Mouse (Mus musculus) MEL (cell line): ENCODE results near the gene Zfpm1.

Experiments
- CTCF ChIP-seq, 3 experiments: IDR thresholded peaks in 2 of 3; conservative IDR thresholded peaks in 1 of 3; 2 replicates each; pipeline ENCODE4 v1.5.1; 2011 to 2012; ENCODE audit warnings: low read length in 3 of 3, low read depth in 2 of 3, mild to moderate bottlenecking in 2 of 3, improper control_type of control experiment in 1 of 3, inconsistent platforms in 1 of 3, mixed read lengths in 1 of 3, moderate library complexity in 1 of 3; ENCODE audit not compliant: control insufficient read depth in 1 of 3, insufficient read depth in 1 of 3, poor library complexity in 1 of 3, severe bottlenecking in 1 of 3
- ETS1 ChIP-seq: IDR thresholded peaks from 2 replicates; pipeline ENCODE4 v1.6.1; 2012; ENCODE audit warnings: low read depth, mild to moderate bottlenecking, inconsistent platforms, low read length, improper control_type of control experiment, moderate library complexity
- POLR2AphosphoS5 ChIP-seq: IDR thresholded peaks from 2 replicates; pipeline ENCODE4 v1.6.1; 2012; ENCODE audit warnings: low read depth, borderline replicate concordance, mild to moderate bottlenecking, inconsistent platforms, low read length, moderate library complexity, mixed read lengths
- USF2 ChIP-seq, 2 experiments: IDR thresholded peaks; 2 replicates each; pipeline ENCODE4 v1.6.1; 2011 to 2012; ENCODE audit warnings: improper control_type of control experiment in 2 of 2, low read length in 2 of 2, borderline replicate concordance in 1 of 2, inconsistent platforms in 1 of 2, low read depth in 1 of 2, mild to moderate bottlenecking in 1 of 2; ENCODE audit not compliant: insufficient read depth in 1 of 2

DNA sequence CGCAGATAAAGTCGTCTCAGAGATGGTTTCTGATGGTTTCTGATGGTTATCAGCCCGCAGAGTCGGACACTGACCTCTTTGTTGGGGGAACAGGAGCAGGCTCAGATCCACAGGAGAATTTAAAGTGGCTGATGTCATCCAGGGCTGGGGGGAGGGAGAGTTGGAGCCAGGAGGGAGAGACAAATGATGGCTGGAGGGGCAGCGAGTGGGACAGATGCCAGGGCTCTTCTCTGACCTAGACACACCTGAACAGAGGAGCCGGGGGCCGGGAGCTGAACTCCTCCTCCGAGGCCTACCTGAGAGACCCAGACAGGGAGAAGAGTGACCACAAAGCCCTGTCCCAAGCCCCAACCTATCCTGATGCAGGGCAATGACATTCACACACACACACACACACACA is 47.1 kb downstream of the Zfpm1 start:
- no peak for TF ChIP-seq CTCF (IDR thresholded peaks at IDR 0.05 in 2 of 3, conservative IDR thresholded peaks at IDR 0.05 in 1 of 3; ENCODE audit: control insufficient read depth in 1 of 3, insufficient read depth in 1 of 3, low read depth in 2 of 3, low read length in 3 of 3, poor library complexity in 1 of 3, severe bottlenecking in 1 of 3)
- TF ChIP-seq POLR2AphosphoS5 = no peak
- TF ChIP-seq USF2 (IDR thresholded peaks at IDR 0.05; ENCODE audit: borderline replicate concordance in 1 of 2, insufficient read depth in 1 of 2, low read depth in 1 of 2, low read length in 2 of 2) = no peak
- no peak for TF ChIP-seq ETS1
